Comparison of ENCODE assay signal across 16 mouse cellular contexts in genomic region chr2:84445499-84445898, GRCm38 (mm10).
"Had no signal": no experiment of that assay in that cellular context is flagged by ENCODE, and none has a peak within 500 bp of the region (broad histone marks: within the 10 kb centered on the region; RNA-seq: fewer than 3 reads in every experiment).

No protein-coding gene starts in this region.

- H3K36me3 ChIP-seq: midbrain, embryonic 13.5 days; midbrain, embryonic 15.5 days; neural tube, embryonic 12.5 days; stomach, embryonic 15.5 days had no signal

- H3K4me2 ChIP-seq: liver, embryonic 11.5 days; liver, embryonic 13.5 days; liver, embryonic 15.5 days; midbrain, embryonic 11.5 days; midbrain, embryonic 13.5 days; midbrain, embryonic 15.5 days; neural tube, embryonic 12.5 days; stomach, embryonic 15.5 days had no signal

- H3K4me3 ChIP-seq: liver, embryonic 13.5 days; liver, embryonic 15.5 days; megakaryocyte, embryonic 14.5 days; midbrain, embryonic 13.5 days; midbrain, embryonic 15.5 days; neural tube, embryonic 12.5 days; stomach, embryonic 15.5 days had no signal

- H3K9me3 ChIP-seq: liver, embryonic 13.5 days; liver, embryonic 15.5 days; megakaryocyte, embryonic 14.5 days; midbrain, embryonic 13.5 days; midbrain, embryonic 15.5 days; neural tube, embryonic 12.5 days; stomach, embryonic 15.5 days had no signal

- H3K9ac ChIP-seq: liver, embryonic 13.5 days; liver, embryonic 15.5 days; liver, postnatal 0 days; midbrain, embryonic 13.5 days; midbrain, embryonic 15.5 days; neural tube, embryonic 12.5 days; stomach, embryonic 15.5 days had no signal

- H3K4me1 ChIP-seq: liver, embryonic 13.5 days; liver, embryonic 15.5 days; megakaryocyte, embryonic 14.5 days; midbrain, embryonic 13.5 days; midbrain, embryonic 15.5 days; neural tube, embryonic 12.5 days; stomach, embryonic 15.5 days had no signal

- H3K27ac ChIP-seq: liver, embryonic 13.5 days; liver, embryonic 15.5 days; macrophage; midbrain, embryonic 13.5 days; midbrain, embryonic 15.5 days; neural tube, embryonic 12.5 days; stomach, embryonic 15.5 days; stomach, postnatal 0 days had no signal

- H3K27me3 ChIP-seq: liver, embryonic 13.5 days; liver, embryonic 15.5 days; megakaryocyte, embryonic 14.5 days; midbrain, embryonic 13.5 days; midbrain, embryonic 15.5 days; neural tube, embryonic 12.5 days; stomach, embryonic 15.5 days had no signal

- DNase-seq: liver, embryonic 13.5 days; liver, postnatal 0 days; right cerebral cortex, postnatal 14 days; thymus, adult 2 months; thymus, postnatal 25 days; thymus, postnatal 4 days had no signal

- ATAC-seq: liver, postnatal 0 days; midbrain, embryonic 13.5 days; midbrain, embryonic 15.5 days had no signal
